Mouse (Mus musculus) lung, postnatal 25 days (tissue): ENCODE measurements around the gene Plce1.

Experiments used
- DNase-seq: peaks from one replicate; pipeline ENCODE4 v3.0.0; 2022; ENCODE audit warnings: low spot score

The Plce1 gene

GRCm38 (mm10) chr19:38589466-38589865 lies 108.6 kb downstream of the Plce1 start:
- no peak for DNase-seq

GRCm38 (mm10) chr19:38589941-38590340 lies 109.0 kb downstream of the Plce1 start:
- no peak for DNase-seq

DNA sequence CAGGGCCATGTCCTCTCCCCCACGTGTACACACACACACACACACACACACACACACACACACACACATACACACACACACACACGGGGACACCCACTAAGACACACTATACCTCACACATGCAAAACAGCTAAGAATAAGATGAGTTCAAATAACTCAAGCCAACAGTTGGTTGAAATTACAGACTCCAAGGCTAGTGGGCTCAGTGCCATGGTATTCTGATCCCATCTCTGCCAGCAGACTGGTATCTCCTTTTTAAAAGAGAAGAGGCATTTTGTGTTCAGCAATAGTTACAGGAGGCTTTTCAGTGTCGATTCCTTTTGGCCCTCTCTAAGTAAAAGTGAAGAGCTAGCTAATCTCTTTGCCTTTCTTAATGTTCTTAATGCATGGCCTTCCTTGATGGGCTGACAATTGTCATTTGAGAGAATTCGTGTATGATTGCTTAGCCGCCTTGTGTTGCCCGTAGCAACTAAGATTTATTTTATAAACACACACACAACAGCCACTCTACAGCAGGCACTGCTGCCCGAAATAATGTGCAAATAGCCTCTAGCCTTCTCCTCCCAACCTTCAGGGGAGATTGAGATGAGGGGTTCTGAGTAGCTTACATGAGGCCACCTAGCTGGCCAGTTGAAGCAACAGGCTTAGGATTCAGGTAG lies 111.8 kb downstream of the Plce1 start:
- DNase-seq: no peak

DNA sequence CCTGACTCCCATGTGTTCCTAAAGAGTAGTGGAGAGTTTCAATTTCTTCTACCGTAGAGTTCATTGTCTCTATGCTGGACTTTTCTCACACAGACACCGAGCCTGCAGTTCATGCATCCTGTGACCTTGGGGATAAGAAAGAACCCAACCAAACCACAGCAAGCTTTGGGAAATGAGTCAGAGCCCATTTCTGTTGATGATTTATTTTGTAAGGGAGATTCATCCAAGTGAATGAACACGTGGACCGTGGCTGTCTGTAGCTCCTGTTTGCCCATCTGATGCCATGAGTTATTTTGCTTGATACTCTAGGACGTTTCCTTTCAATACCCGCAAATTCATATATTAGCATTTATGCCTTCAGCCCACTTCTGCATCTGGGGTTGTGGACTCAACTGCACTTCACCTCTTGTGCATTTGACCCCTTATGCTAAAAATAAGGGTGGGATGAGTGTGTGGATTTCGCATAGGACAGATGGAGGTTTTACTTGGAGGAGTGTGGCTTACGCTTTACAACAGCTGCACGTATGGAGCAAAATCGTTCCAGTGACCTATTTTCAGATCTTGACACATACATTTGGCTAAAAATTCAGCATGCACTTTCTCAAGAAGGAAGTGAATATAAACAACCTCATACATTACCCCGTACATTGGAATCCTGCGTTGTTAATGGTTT lies 112.5 kb downstream of the Plce1 start:
- DNase-seq: no peak

GRCm38 (mm10) chr19:38596096-38596495 lies 115.2 kb downstream of the Plce1 start:
- no peak for DNase-seq

- no peak for DNase-seq
Observed at GRCm38 (mm10) chr19:38597392-38597791, 116.5 kb downstream of the Plce1 start.

DNA sequence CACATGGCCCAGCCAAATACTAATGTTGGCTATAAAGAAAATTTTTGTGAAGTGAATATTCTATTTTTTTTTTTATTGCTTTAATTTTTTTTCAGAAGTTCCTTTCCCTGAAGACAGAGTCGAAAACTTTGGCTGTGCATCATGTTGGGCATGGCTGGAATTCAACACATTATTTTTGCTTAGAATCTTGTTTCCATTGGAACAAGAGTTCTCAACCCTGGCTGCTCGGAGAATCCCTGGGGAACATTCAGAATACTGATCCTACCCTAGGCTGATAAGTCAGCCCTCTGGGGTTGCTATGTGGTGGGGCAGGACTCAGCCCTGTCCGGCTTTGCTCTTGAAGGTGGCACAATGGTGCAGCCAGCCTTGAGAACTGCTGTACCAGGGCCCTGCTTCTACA lies 118.1 kb downstream of the Plce1 start:
- no peak for DNase-seq

- DNase-seq: no peak
Observed at GRCm38 (mm10) chr19:38601127-38601526, 120.2 kb downstream of the Plce1 start.

DNA sequence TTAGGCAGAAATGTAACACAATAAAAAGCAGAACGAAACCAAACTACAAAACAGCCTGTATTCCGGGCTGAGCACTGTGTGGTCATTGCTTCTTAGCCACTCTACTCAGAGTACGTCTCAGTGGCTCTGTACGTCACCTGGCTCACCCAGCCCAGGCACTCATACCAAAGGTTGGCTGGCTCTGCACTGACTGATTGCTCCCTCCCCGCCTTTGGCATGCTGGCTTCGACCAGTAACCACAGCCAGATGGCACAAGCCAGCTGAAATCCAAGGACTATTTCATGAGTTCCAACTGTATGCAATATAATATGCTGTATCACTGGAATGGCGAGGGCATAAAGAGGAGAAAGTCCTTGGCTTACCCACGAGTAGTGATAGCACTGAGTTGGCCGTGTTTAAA lies 121.9 kb downstream of the Plce1 start:
- peak; percentile 59 for DNase-seq

DNA sequence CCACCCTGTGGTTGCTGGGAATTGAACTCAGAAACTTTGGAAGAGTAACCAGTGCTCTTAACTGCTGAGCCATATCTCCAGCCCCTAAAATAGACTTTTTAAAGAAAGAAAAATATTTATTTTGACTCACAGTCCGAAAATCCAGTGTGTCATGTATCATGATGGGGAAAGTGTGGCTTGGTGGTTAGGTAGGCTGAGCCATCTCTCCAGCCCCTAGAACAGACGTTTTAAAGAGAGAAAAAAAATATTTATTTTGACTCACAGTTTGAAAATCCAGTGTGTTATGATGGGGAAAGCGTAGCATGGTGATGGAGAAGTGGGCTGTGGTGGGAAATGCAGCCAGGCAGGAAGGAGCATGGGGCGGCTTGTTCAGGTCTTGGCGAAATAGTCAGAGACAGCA lies 126.3 kb downstream of the Plce1 start:
- no peak for DNase-seq

GRCm38 (mm10) chr19:38608951-38609654 lies 128.2 kb downstream of the Plce1 start:
- DNase-seq: no peak

DNA sequence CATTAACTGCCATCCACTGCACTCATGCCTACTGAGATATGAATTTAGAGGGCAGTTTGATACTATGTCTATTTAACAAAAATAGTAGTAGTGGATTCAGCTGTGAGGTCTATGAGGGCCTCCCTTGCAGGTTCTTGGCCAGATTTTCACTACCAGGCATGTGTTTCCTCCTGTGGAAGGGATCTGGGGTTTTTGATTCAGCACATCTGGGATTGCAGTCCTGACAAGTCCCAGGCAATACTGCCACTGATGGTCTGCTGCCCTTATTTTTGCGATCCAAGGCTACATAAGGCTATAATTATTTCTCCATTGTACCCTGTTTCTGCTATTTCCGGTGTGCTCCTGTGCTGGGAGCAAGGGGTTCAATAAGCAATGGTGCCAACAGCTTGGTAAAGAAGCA lies 129.4 kb downstream of the Plce1 start:
- no peak for DNase-seq

GRCm38 (mm10) chr19:38610809-38611208 lies 129.9 kb downstream of the Plce1 start:
- DNase-seq: peak; percentile 28

GRCm38 (mm10) chr19:38614067-38614675 lies 133.3 kb downstream of the Plce1 start:
- no peak for DNase-seq

DNA sequence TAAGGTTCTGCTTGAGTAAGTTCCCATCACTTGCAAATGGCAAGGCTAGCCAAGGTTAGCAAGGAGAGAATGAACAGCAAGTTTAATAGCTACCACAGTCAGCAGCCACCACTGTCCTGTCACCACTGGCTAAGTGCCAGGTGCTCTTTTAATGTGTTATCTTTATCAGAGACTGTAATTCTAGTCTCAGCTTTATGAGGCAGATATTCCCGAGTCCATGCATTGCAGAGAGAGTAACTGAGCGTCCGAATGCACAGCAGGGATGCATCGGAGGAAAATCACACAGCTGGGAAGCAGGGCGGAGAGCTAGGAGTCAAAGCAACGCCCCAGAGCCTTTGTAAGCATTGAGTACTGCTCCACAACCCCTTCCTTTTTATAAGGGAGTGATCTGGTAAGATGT lies 134.4 kb downstream of the Plce1 start:
- DNase-seq: no peak

GRCm38 (mm10) chr19:38620134-38620533 lies 139.2 kb downstream of the Plce1 start:
- DNase-seq: no peak

- DNase-seq: no peak
Observed at GRCm38 (mm10) chr19:38621546-38621945, 140.6 kb downstream of the Plce1 start.

GRCm38 (mm10) chr19:38626246-38627015 lies 145.5 kb downstream of the Plce1 start:
- DNase-seq: no peak

DNA sequence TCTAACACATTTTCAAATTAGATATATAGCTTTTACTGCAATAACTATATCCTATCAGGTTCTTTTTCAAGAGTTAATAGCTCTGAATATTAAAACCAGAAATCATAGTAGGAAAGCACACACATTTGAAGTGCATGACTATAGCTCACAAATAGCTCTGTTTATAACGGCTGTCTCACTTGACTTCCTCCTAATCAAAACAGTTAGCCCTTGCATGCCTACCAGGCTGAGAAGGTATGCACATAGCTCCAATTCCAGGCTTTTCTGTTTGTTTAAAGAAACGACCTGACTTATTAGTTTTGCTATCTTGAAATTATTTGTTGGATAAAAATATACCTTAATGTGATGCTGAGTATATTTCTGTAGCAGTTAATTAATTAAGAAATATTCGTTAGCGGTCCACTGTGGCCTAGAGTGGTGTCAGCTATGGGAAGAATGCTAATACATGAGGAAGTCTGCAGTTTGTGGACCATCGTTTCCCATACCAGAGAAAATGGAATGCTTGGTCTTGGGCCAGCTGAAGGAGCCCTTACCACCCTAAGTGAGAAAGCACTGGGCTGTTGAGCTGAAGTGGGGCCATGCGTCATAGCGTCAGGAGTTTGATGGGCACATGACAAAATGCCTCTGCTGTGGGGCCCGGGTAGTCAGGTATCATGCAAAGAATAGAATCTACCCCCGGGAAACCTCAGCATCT lies 146.3 kb downstream of the Plce1 start:
- DNase-seq: peak; percentile 45

- DNase-seq: no peak
Observed at GRCm38 (mm10) chr19:38632251-38632650, 151.3 kb downstream of the Plce1 start.

GRCm38 (mm10) chr19:38633306-38633705 lies 152.4 kb downstream of the Plce1 start:
- no peak for DNase-seq
